Mouse (Mus musculus): ENCODE measurements around the gene Ttyh1.

Gene Ttyh1

GRCm38 (mm10) chr7:4119344-4119902 is at the start of gene Ttyh1:
TSS of gene Ttyh1 (plus strand) at chr7:4119408.
- no peak for DNase-seq (ENCODE audit: extremely low spot score, low read depth, low spot score)

- DNase-seq (ENCODE audit: extremely low spot score, low read depth, low spot score): no peak
These were observed 48.1 kb upstream of the Ttyh1 start for GRCm38 (mm10) chr7:4071066-4071465.

GRCm38 (mm10) chr7:4073144-4073543 is 46.1 kb upstream of the Ttyh1 start:
- no peak for DNase-seq (ENCODE audit: extremely low spot score, low read depth, low spot score)

- DNase-seq (ENCODE audit: extremely low spot score, low read depth, low spot score): no peak
These were observed 39.7 kb upstream of the Ttyh1 start for GRCm38 (mm10) chr7:4079511-4079910.

- no peak for DNase-seq (ENCODE audit: extremely low spot score, low read depth, low spot score)
These were observed 38.7 kb upstream of the Ttyh1 start for GRCm38 (mm10) chr7:4080552-4080951.

- no peak for DNase-seq (ENCODE audit: extremely low spot score, low read depth, low spot score)
These were observed 37.5 kb upstream of the Ttyh1 start for GRCm38 (mm10) chr7:4081706-4082105.

- no peak for DNase-seq (ENCODE audit: extremely low spot score, low read depth, low spot score)
These were observed 36.4 kb upstream of the Ttyh1 start for GRCm38 (mm10) chr7:4082804-4083203.

- DNase-seq (ENCODE audit: extremely low spot score, low read depth, low spot score): no peak
These were observed 35.0 kb upstream of the Ttyh1 start for GRCm38 (mm10) chr7:4084161-4084560.

- no peak for DNase-seq (ENCODE audit: extremely low spot score, low read depth, low spot score)
These were observed 33.6 kb upstream of the Ttyh1 start for GRCm38 (mm10) chr7:4085562-4085961.

GRCm38 (mm10) chr7:4087238-4087895 is 31.8 kb upstream of the Ttyh1 start:
- DNase-seq (ENCODE audit: extremely low spot score, low read depth, low spot score): no peak

GRCm38 (mm10) chr7:4087896-4088480 is 31.2 kb upstream of the Ttyh1 start:
- no peak for DNase-seq (ENCODE audit: extremely low spot score, low read depth, low spot score)

GRCm38 (mm10) chr7:4088679-4089078 is 30.5 kb upstream of the Ttyh1 start:
- DNase-seq (ENCODE audit: extremely low spot score, low read depth, low spot score): no peak

- no peak for DNase-seq (ENCODE audit: extremely low spot score, low read depth, low spot score)
These were observed 28.0 kb upstream of the Ttyh1 start for GRCm38 (mm10) chr7:4091170-4091569.

- DNase-seq (ENCODE audit: extremely low spot score, low read depth, low spot score): no peak
These were observed 20.9 kb upstream of the Ttyh1 start for GRCm38 (mm10) chr7:4098301-4098700.

GRCm38 (mm10) chr7:4098832-4099231 is 20.4 kb upstream of the Ttyh1 start:
- no peak for DNase-seq (ENCODE audit: extremely low spot score, low read depth, low spot score)

- DNase-seq (ENCODE audit: extremely low spot score, low read depth, low spot score): no peak
These were observed 18.1 kb upstream of the Ttyh1 start for GRCm38 (mm10) chr7:4101144-4101543.

- no peak for DNase-seq (ENCODE audit: extremely low spot score, low read depth, low spot score)
These were observed 15.8 kb upstream of the Ttyh1 start for GRCm38 (mm10) chr7:4103411-4103810.

- no peak for DNase-seq (ENCODE audit: extremely low spot score, low read depth, low spot score)
These were observed 7.4 kb upstream of the Ttyh1 start for GRCm38 (mm10) chr7:4111766-4112165.

GRCm38 (mm10) chr7:4117050-4117814 is 2.0 kb upstream of the Ttyh1 start:
- no peak for DNase-seq (ENCODE audit: extremely low spot score, low read depth, low spot score)

- DNase-seq (ENCODE audit: extremely low spot score, low read depth, low spot score): no peak
These were observed 1.0 kb downstream of the Ttyh1 start for GRCm38 (mm10) chr7:4119976-4120921.
